Mouse (Mus musculus): ENCODE measurements around the gene Gm16485.

Gm16485 gene

GRCm38 (mm10) chr9:8971491-8971890 is at the start of gene Gm16485:
TSS of gene Gm16485 (plus strand) at chr9:8971791.
- no peak for DNase-seq (ENCODE audit: low spot score in 2 of 2)

- DNase-seq (ENCODE audit: low spot score in 2 of 2) = peak; percentile 18 to 25
These were observed 44.0 kb upstream of the Gm16485 start for GRCm38 (mm10) chr9:8927561-8927960.

GRCm38 (mm10) chr9:8937753-8938152 is 33.8 kb upstream of the Gm16485 start:
- DNase-seq (ENCODE audit: low spot score in 2 of 2) = no peak

GRCm38 (mm10) chr9:8953306-8953705 is 18.3 kb upstream of the Gm16485 start:
- DNase-seq (ENCODE audit: low spot score in 2 of 2) = no peak

- DNase-seq (ENCODE audit: low spot score in 2 of 2) = peak in 1 of 2 experiments; percentile 59
These were observed 7.0 kb upstream of the Gm16485 start for GRCm38 (mm10) chr9:8964512-8965133.

GRCm38 (mm10) chr9:8970240-8970639 is 1.4 kb upstream of the Gm16485 start:
- DNase-seq (ENCODE audit: low spot score in 2 of 2) = no peak

- peak in 1 of 2 experiments; percentile 62 for DNase-seq (ENCODE audit: low spot score in 2 of 2)
These were observed 6.2 kb downstream of the Gm16485 start for GRCm38 (mm10) chr9:8977775-8978174.

GRCm38 (mm10) chr9:8982315-8982714 is 10.7 kb downstream of the Gm16485 start:
- no peak for DNase-seq (ENCODE audit: low spot score in 2 of 2)

GRCm38 (mm10) chr9:8996494-8996893 is 24.9 kb downstream of the Gm16485 start:
- no peak for DNase-seq (ENCODE audit: low spot score in 2 of 2)

- no peak for DNase-seq (ENCODE audit: low spot score in 2 of 2)
These were observed 29.6 kb downstream of the Gm16485 start for GRCm38 (mm10) chr9:9001170-9001569.

- no peak for DNase-seq (ENCODE audit: low spot score in 2 of 2)
These were observed 43.5 kb downstream of the Gm16485 start for GRCm38 (mm10) chr9:9015108-9015507.

Measured in left cerebral cortex, adult 9 months (tissue).